Mouse (Mus musculus) adrenal gland, adult 8-10 months (tissue): ENCODE measurements around the gene Cdk5rap2. TPM values are rescaled to one million over a fixed set of nuclear protein-coding genes. Genes with fewer than 3 reads are reported as not detected.

Experiments used
- DNase-seq: peaks from one replicate; pipeline ENCODE4 v3.0.0; 2022
- total RNA-seq, 4 experiments: library from RNA; stranded (reverse); gene quantifications; 2 replicates each; pipeline ENCODE4 v1.2.4; 2022

Cdk5rap2 gene
- 10 to 100 TPM; 24.7 to 54.6 (median 39.0) TPM for total RNA-seq

- peak; percentile 97 for DNase-seq
These were observed at the start of gene Cdk5rap2 for GRCm38 (mm10) chr4:70409994-70410721. Gene Cdk5rap2, minus strand, starts transcription at chr4:70410443.

- DNase-seq: no peak
These were observed 41.9 kb upstream of the Cdk5rap2 start for GRCm38 (mm10) chr4:70452161-70452560.

GRCm38 (mm10) chr4:70451750-70452149 lies 41.5 kb upstream of the Cdk5rap2 start:
- DNase-seq: peak; percentile 6

GRCm38 (mm10) chr4:70449668-70450067 lies 39.4 kb upstream of the Cdk5rap2 start:
- DNase-seq: no peak

GRCm38 (mm10) chr4:70446774-70447173 lies 36.5 kb upstream of the Cdk5rap2 start:
- no peak for DNase-seq

- no peak for DNase-seq
These were observed 10.0 kb upstream of the Cdk5rap2 start for GRCm38 (mm10) chr4:70420202-70420601.

GRCm38 (mm10) chr4:70412126-70412525 lies 1.9 kb upstream of the Cdk5rap2 start:
- DNase-seq: no peak

GRCm38 (mm10) chr4:70409456-70409855 lies 787 bp downstream of the Cdk5rap2 start:
- DNase-seq: no peak

GRCm38 (mm10) chr4:70402109-70402819 lies 8.0 kb downstream of the Cdk5rap2 start:
- DNase-seq: no peak

- DNase-seq: no peak
These were observed 10.8 kb downstream of the Cdk5rap2 start for GRCm38 (mm10) chr4:70399476-70399875.

- no peak for DNase-seq
These were observed 11.2 kb downstream of the Cdk5rap2 start for GRCm38 (mm10) chr4:70399074-70399473.

- DNase-seq: no peak
These were observed 12.2 kb downstream of the Cdk5rap2 start for GRCm38 (mm10) chr4:70398088-70398487.

GRCm38 (mm10) chr4:70396701-70397100 lies 13.5 kb downstream of the Cdk5rap2 start:
- DNase-seq: no peak

- DNase-seq: no peak
These were observed 15.5 kb downstream of the Cdk5rap2 start for GRCm38 (mm10) chr4:70394736-70395135.

GRCm38 (mm10) chr4:70391760-70392372 lies 18.4 kb downstream of the Cdk5rap2 start:
- no peak for DNase-seq

- no peak for DNase-seq
These were observed 19.2 kb downstream of the Cdk5rap2 start for GRCm38 (mm10) chr4:70391073-70391472.

- DNase-seq: no peak
These were observed 24.0 kb downstream of the Cdk5rap2 start for GRCm38 (mm10) chr4:70386206-70386605.

GRCm38 (mm10) chr4:70377359-70377758 lies 32.9 kb downstream of the Cdk5rap2 start:
- no peak for DNase-seq

GRCm38 (mm10) chr4:70365061-70365858 lies 45.0 kb downstream of the Cdk5rap2 start:
- DNase-seq: no peak

- DNase-seq: no peak
These were observed 48.9 kb downstream of the Cdk5rap2 start for GRCm38 (mm10) chr4:70361366-70361765.

GRCm38 (mm10) chr4:70355659-70356350 lies 54.4 kb downstream of the Cdk5rap2 start:
- DNase-seq: peak; percentile 44

GRCm38 (mm10) chr4:70354448-70354847 lies 55.8 kb downstream of the Cdk5rap2 start:
- DNase-seq: no peak
